Mouse (Mus musculus) forebrain, embryonic 14.5 days (tissue): ENCODE measurements around the gene Zfp58. TPM values are rescaled to one million over a fixed set of nuclear protein-coding genes. Genes with fewer than 3 reads are reported as not detected.

Experiments used
- ATAC-seq: fragments of 200-750 bp; cut with Nextera tagmentation; 2 replicates; pipeline ENCODE4 v1.8.0; 2017; ENCODE audit warnings: mild to moderate bottlenecking, moderate library complexity
- DNase-seq: peaks from one replicate; pipeline ENCODE4 v3.0.0-alpha.2; 2015; ENCODE audit warnings: low spot score
- H3K27ac ChIP-seq: fragments of 300-500 bp; sonication (generic); 2 replicates; pipeline ENCODE4 v1.5.1; 2014; ENCODE audit warnings: low read depth, mild to moderate bottlenecking, control low read depth, low read length, moderate library complexity
- H3K27me3 ChIP-seq: fragments of 300-500 bp; sonication (generic); replicated peaks from 2 replicates; pipeline ENCODE4 v1.6.1; 2014; ENCODE audit warnings: low read length, control low read depth, mixed read lengths; ENCODE audit not compliant: control insufficient read depth, insufficient read depth
- H3K36me3 ChIP-seq: fragments of 300-500 bp; sonication (generic); 2 replicates; pipeline ENCODE4 v1.6.1; 2014; ENCODE audit warnings: low read length, control low read depth; ENCODE audit not compliant: control insufficient read depth, insufficient read depth
- H3K4me1 ChIP-seq: fragments of 300-500 bp; sonication (generic); 2 replicates; pipeline ENCODE4 v1.6.1; 2014; ENCODE audit warnings: antibody characterized with exemption, low read length, control low read depth; ENCODE audit not compliant: control insufficient read depth, insufficient read depth
- H3K4me2 ChIP-seq: fragments of 300-500 bp; sonication (generic); 2 replicates; pipeline ENCODE4 v1.6.1; 2014; ENCODE audit warnings: mild to moderate bottlenecking, control low read depth, low read length
- H3K4me3 ChIP-seq: fragments of 300-500 bp; sonication (generic); 2 replicates; pipeline ENCODE4 v1.5.1; 2014; ENCODE audit warnings: low read depth, low read length, control low read depth
- H3K9ac ChIP-seq: fragments of 300-500 bp; sonication (generic); 2 replicates; pipeline ENCODE4 v1.6.1; 2014; ENCODE audit warnings: mild to moderate bottlenecking, low read length, control low read depth, moderate library complexity
- H3K9me3 ChIP-seq: fragments of 300-500 bp; sonication (generic); replicated peaks from 2 replicates; pipeline ENCODE4 v1.6.1; 2016; ENCODE audit warnings: low read length, control low read depth, mixed read lengths; ENCODE audit not compliant: control insufficient read depth
- WGBS: fragments of 180-500 bp; shearing (Covaris S2); extraction: QIAGEN DNeasy Blood & Tissue Kit; methylation state at CpG from one replicate; pipeline ENCODE4 v1.1.7; 2014; 5-methylcytosine and 5-hydroxymethylcytosine counted together
- polyA plus RNA-seq: library from polyadenylated mRNA; unstranded; fragments of >200 nt; fragmentation: Nextera tagmentation; extraction: Ambion mirVana; gene quantifications from 2 replicates; pipeline ENCODE4 v1.2.1, GENCODE M21; 2014

Zfp58 gene
- 12.2 and 14.8 TPM in 2 replicates for polyA plus RNA-seq

- no peak within 1 kb of the TSS for H3K27ac ChIP-seq
- H3K4me3 ChIP-seq: peak within 1 kb of the TSS; percentile 69
- WGBS: under 1% methylated on average over 22 of the region's 22 CpGs
- DNase-seq: peak; percentile 96
- H3K4me2 ChIP-seq: peak within 1 kb of the TSS; percentile 80
- no peaks in the 10 kb centered on the region for H3K9me3 ChIP-seq
- peak; percentile 99 for ATAC-seq
- H3K36me3 ChIP-seq: 0 out of 2 replicates have a peak, but pooled peaks cover 2% of the 10 kb centered on the region
- H3K27me3 ChIP-seq: no peaks in the 10 kb centered on the region
- H3K9ac ChIP-seq: peak within 1 kb of the TSS; percentile 72
- H3K4me1 ChIP-seq: peaks cover 8% of the 10 kb centered on the region
Observed at GRCm38 (mm10) chr13:67500084-67500719, at the start of gene Zfp58. TSS of gene Zfp58 (minus strand) at chr13:67500555.

- H3K4me3 ChIP-seq: no peak overlapping the region
- WGBS: 83% methylated on average over 1 of the region's 1 CpGs
- ATAC-seq: no peak
Observed at GRCm38 (mm10) chr13:67545941-67546340, 45.6 kb upstream of the Zfp58 start.

DNA sequence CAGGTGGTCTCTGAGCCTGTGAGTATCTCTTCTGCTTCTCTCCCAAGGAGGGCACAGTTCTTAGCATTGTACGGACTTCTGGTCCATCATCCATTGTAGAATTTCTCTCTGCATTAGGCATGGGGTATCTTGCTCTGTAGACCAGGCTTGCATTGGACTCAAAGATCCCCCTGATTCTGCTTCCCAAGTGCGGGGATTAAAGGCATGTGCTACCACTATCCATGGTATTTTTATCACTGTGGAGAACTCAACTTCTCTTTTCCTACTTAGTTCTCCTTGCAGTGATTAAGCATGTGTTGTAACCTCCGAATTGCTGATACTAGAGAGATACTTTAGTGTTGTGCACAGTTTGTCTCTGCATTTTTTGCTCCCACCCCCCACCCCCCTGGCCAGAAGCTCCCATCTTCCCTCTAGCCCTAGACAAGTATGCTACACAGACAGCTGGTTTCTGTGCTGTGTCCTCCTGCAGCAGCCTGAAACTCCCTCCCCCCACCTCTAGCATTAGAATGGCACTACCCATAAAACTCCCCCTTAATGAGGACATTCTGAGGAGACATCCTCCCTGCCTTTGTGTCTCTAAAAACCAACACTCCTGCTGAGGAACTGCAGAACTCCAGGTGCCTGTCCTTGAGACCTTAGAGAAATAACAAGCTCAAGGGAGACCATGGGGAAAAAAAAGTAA, 26.8 kb upstream of the Zfp58 start:
- ATAC-seq (no peak), DNase-seq (no peak)
- H3K4me1 ChIP-seq: peaks cover 11% of the 10 kb centered on the region; the same call in 1 of the 2 replicates
- no peak overlapping the region for H3K4me3 ChIP-seq
- H3K9ac ChIP-seq: no peak overlapping the region
- no peak overlapping the region for H3K4me2 ChIP-seq
- no peaks in the 10 kb centered on the region for H3K36me3 ChIP-seq
- no peak overlapping the region for H3K27ac ChIP-seq
- H3K9me3 ChIP-seq: no peaks in the 10 kb centered on the region
- 77% methylated on average over 3 of the region's 3 CpGs for WGBS
- H3K27me3 ChIP-seq: no peaks in the 10 kb centered on the region

More at GRCm38 (mm10) chr13:67545941-67546340, 45.6 kb upstream of the Zfp58 start:
- peaks cover 42% of the 10 kb centered on the region for H3K36me3 ChIP-seq
- no peaks in the 10 kb centered on the region for H3K4me1 ChIP-seq
- H3K4me2 ChIP-seq: no peak overlapping the region
- no peaks in the 10 kb centered on the region for H3K27me3 ChIP-seq
- H3K9me3 ChIP-seq: no peaks in the 10 kb centered on the region
- DNase-seq: no peak
- H3K27ac ChIP-seq: no peak overlapping the region
- no peak overlapping the region for H3K9ac ChIP-seq

GRCm38 (mm10) chr13:67525753-67526410, 25.5 kb upstream of the Zfp58 start, which contains the start of the genes Gm26965 and Zfp87:
TSS of gene Gm26965 (minus strand) at chr13:67526151.
TSS of gene Zfp87 (minus strand) at chr13:67526177.
- under 1% methylated on average over 27 of the region's 27 CpGs for WGBS
- peak within 1 kb of the TSS; percentile 73 for H3K4me2 ChIP-seq
- DNase-seq (peak; percentile 98), ATAC-seq (peak; percentile 99)
- peaks cover 2% of the 10 kb centered on the region; the same call in 1 of the 2 replicates for H3K36me3 ChIP-seq
- peaks cover 11% of the 10 kb centered on the region; the same call in 1 of the 2 replicates for H3K4me1 ChIP-seq
- peak within 1 kb of the TSS; percentile 80 for H3K4me3 ChIP-seq
- H3K27ac ChIP-seq: 0 out of 2 replicates have a peak within 1 kb of the TSS, but pooled peaks have one; percentile 45
- no peaks in the 10 kb centered on the region for H3K27me3 ChIP-seq
- peak within 1 kb of the TSS; percentile 83 for H3K9ac ChIP-seq
- H3K9me3 ChIP-seq: no peaks in the 10 kb centered on the region

DNA sequence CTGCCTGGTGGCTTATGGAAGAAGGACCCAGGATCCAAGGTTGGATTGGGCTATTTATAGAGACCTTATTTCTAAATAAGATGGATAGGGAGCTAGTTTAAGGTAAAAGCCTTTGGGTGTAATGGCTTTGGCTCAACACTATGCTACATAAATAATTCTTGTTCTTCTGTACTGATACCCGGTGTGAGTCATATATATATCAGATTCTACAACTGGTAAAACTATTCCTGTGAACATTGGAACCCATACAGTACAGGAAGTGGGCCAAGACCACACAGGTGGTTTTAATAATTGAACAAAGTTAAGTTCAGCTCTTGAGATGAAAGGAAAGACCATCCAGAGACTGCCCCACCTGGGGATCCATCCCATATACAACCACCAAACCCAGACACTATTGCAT, 553 bp upstream of the Zfp58 start:
- WGBS: 89% methylated on average over 1 of the region's 1 CpGs
- H3K4me2 ChIP-seq: no peak overlapping the region
- no peaks in the 10 kb centered on the region for H3K27me3 ChIP-seq
- H3K4me1 ChIP-seq: peaks cover 8% of the 10 kb centered on the region
- peak; percentile 22 for ATAC-seq
- H3K4me3 ChIP-seq: no peak overlapping the region
- 0 out of 2 replicates have a peak, but pooled peaks cover 2% of the 10 kb centered on the region for H3K36me3 ChIP-seq
- no peak overlapping the region for H3K9ac ChIP-seq
- H3K27ac ChIP-seq: no peak overlapping the region
- DNase-seq: no peak
- H3K9me3 ChIP-seq: no peaks in the 10 kb centered on the region

GRCm38 (mm10) chr13:67495631-67496030, 4.7 kb downstream of the Zfp58 start:
- Histone ChIP-seq H3K4me1 (peaks cover 8% of the 10 kb centered on the region), H3K27me3 (no peaks in the 10 kb centered on the region), H3K9ac (no peak overlapping the region), H3K4me2 (no peak overlapping the region), H3K36me3 (peaks cover 37% of the 10 kb centered on the region), H3K4me3 (no peak overlapping the region), H3K27ac (no peak overlapping the region), H3K9me3 (peaks cover 13% of the 10 kb centered on the region; the same call in 1 of the 2 replicates)
- DNase-seq (no peak), ATAC-seq (no peak)
- WGBS: 88% methylated on average over 1 of the region's 1 CpGs

GRCm38 (mm10) chr13:67484424-67484811, 15.9 kb downstream of the Zfp58 start:
- 46% methylated on average over 8 of the region's 8 CpGs for WGBS
- H3K4me3 ChIP-seq: peak overlapping the region; percentile 50
- no peaks in the 10 kb centered on the region for H3K27me3 ChIP-seq
- peaks cover 2% of the 10 kb centered on the region; the same call in 1 of the 2 replicates for H3K4me1 ChIP-seq
- H3K9ac ChIP-seq: peak overlapping the region; percentile 65
- peak overlapping the region; percentile 70 for H3K4me2 ChIP-seq
- no peak overlapping the region for H3K27ac ChIP-seq
- no peaks in the 10 kb centered on the region for H3K9me3 ChIP-seq
- peaks cover 4% of the 10 kb centered on the region; the same call in 1 of the 2 replicates for H3K36me3 ChIP-seq
- peak; percentile 66 for ATAC-seq
- DNase-seq: no peak

- WGBS: 7% methylated on average over 20 of the region's 20 CpGs
- Histone ChIP-seq H3K27ac (no peak within 1 kb of the TSS), H3K4me3 (peak within 1 kb of the TSS; percentile 50), H3K36me3 (no peaks in the 10 kb centered on the region), H3K9ac (peak within 1 kb of the TSS; percentile 65), H3K9me3 (no peaks in the 10 kb centered on the region), H3K4me1 (peaks cover 2% of the 10 kb centered on the region; the same call in 1 of the 2 replicates), H3K27me3 (no peaks in the 10 kb centered on the region), H3K4me2 (peak within 1 kb of the TSS; percentile 70)
- peak; percentile 96 for DNase-seq
- ATAC-seq: peak; percentile 96
Observed at GRCm38 (mm10) chr13:67483625-67484423, 16.5 kb downstream of the Zfp58 start, which contains the start of gene Zfp874b. TSS of gene Zfp874b (minus strand) at chr13:67484258.
